Mouse (Mus musculus) midbrain, embryonic 12.5 days (tissue): ENCODE data around the gene Epha3. TPM values are rescaled to one million over a fixed set of nuclear protein-coding genes. Genes with fewer than 3 reads are reported as not detected.

Experiments
- ATAC-seq: fragments of 200-750 bp; cut with Nextera tagmentation; 2 replicates; pipeline ENCODE4 v1.8.0; 2017; ENCODE audit warnings: low read depth, moderate TSS enrichment, moderate library complexity; ENCODE audit not compliant: low FRiP score
- H3K27ac ChIP-seq: fragments of 300-500 bp; sonication (generic); replicated peaks from 2 replicates; pipeline ENCODE4 v1.5.1; 2016; ENCODE audit warnings: mild to moderate bottlenecking
- H3K27me3 ChIP-seq: fragments of 300-500 bp; sonication (generic); 2 replicates; pipeline ENCODE4 v1.6.1; 2016; ENCODE audit warnings: mild to moderate bottlenecking
- H3K36me3 ChIP-seq: fragments of 300-500 bp; sonication (generic); 2 replicates; pipeline ENCODE4 v1.6.1; 2016
- H3K4me1 ChIP-seq: fragments of 300-500 bp; sonication (generic); 2 replicates; pipeline ENCODE4 v1.6.1; 2016
- H3K4me2 ChIP-seq: fragments of 300-500 bp; sonication (generic); replicated peaks from 2 replicates; pipeline ENCODE4 v1.6.1; 2016; ENCODE audit warnings: mild to moderate bottlenecking, moderate library complexity
- H3K4me3 ChIP-seq: fragments of 300-500 bp; sonication (generic); 2 replicates; pipeline ENCODE4 v1.5.1; 2016; ENCODE audit warnings: mild to moderate bottlenecking
- H3K9ac ChIP-seq: fragments of 300-500 bp; sonication (generic); replicated peaks from 2 replicates; pipeline ENCODE4 v1.6.1; 2016; ENCODE audit warnings: mild to moderate bottlenecking, moderate library complexity
- H3K9me3 ChIP-seq: fragments of 300-500 bp; sonication (generic); 2 replicates; pipeline ENCODE4 v1.6.1; 2016; ENCODE audit warnings: mild to moderate bottlenecking
- WGBS: fragments of 180-500 bp; shearing (Covaris S2); methylation state at CpG from one replicate; pipeline ENCODE4 v1.1.7; 2016; 5-methylcytosine and 5-hydroxymethylcytosine counted together
- polyA plus RNA-seq: library from polyadenylated mRNA; unstranded; fragments of >200 nt; fragmentation: Nextera tagmentation; extraction: Ambion mirVana; gene quantifications from 2 replicates; pipeline ENCODE4 v1.2.1, GENCODE M21; 2016

The Epha3 gene
- polyA plus RNA-seq, result 36.4 and 36.7 TPM in 2 replicates

GRCm38 (mm10) chr16:63863913-63864330, at the start of gene Epha3:
Gene Epha3, minus strand, starts transcription at chr16:63864175.
- H3K36me3 ChIP-seq, result no peaks in the 10 kb centered on the region
- peak within 1 kb of the TSS; percentile 93 for H3K4me2 ChIP-seq
- H3K4me1 ChIP-seq, result no peaks in the 10 kb centered on the region
- peaks cover 33% of the 10 kb centered on the region for H3K27me3 ChIP-seq
- ATAC-seq, result peak; percentile 88
- H3K9me3 ChIP-seq, result no peaks in the 10 kb centered on the region
- H3K4me3 ChIP-seq, result peak within 1 kb of the TSS; percentile 58
- WGBS, result 0% methylated on average over 28 of the region's 28 CpGs
- H3K27ac ChIP-seq, result peak within 1 kb of the TSS; percentile 73
- peak within 1 kb of the TSS; percentile 52 for H3K9ac ChIP-seq

GRCm38 (mm10) chr16:63903425-63903824, 39.5 kb upstream of the Epha3 start:
- 0 out of 2 replicates have a peak, but pooled peaks have one; percentile 47 for ATAC-seq
- Histone ChIP-seq H3K9me3 (no peaks in the 10 kb centered on the region), H3K4me1 (no peaks in the 10 kb centered on the region), H3K4me2 (peak overlapping the region; percentile 20; the same call in 1 of the 2 replicates), H3K9ac (no peak overlapping the region), H3K27me3 (no peaks in the 10 kb centered on the region), H3K4me3 (no peak overlapping the region), H3K36me3 (no peaks in the 10 kb centered on the region), H3K27ac (no peak overlapping the region)
- WGBS, result 55% methylated on average over 13 of the region's 13 CpGs

- Histone ChIP-seq H3K4me2 (no peak overlapping the region), H3K27ac (no peak overlapping the region), H3K9me3 (no peaks in the 10 kb centered on the region), H3K9ac (no peak overlapping the region), H3K4me1 (no peaks in the 10 kb centered on the region), H3K36me3 (no peaks in the 10 kb centered on the region), H3K4me3 (no peak overlapping the region), H3K27me3 (0 out of 2 replicates have a peak, but pooled peaks cover 2% of the 10 kb centered on the region)
- WGBS, result 92% methylated on average over 1 of the region's 1 CpGs
- ATAC-seq, result no peak
Observed at GRCm38 (mm10) chr16:63881190-63881589, 17.2 kb upstream of the Epha3 start.

- Histone ChIP-seq H3K4me2 (no peak overlapping the region), H3K4me1 (no peaks in the 10 kb centered on the region), H3K4me3 (no peak overlapping the region), H3K36me3 (no peaks in the 10 kb centered on the region), H3K9ac (no peak overlapping the region), H3K9me3 (no peaks in the 10 kb centered on the region), H3K27me3 (peaks cover 13% of the 10 kb centered on the region), H3K27ac (no peak overlapping the region)
- WGBS, result 12% methylated on average over 7 of the region's 7 CpGs
- peak; percentile 66 for ATAC-seq
Observed at GRCm38 (mm10) chr16:63872313-63872712, 8.3 kb upstream of the Epha3 start.

GRCm38 (mm10) chr16:63864463-63864976, 545 bp upstream of the Epha3 start:
- Histone ChIP-seq H3K27ac (no peak overlapping the region), H3K4me3 (peak overlapping the region; percentile 58), H3K36me3 (no peaks in the 10 kb centered on the region), H3K4me1 (no peaks in the 10 kb centered on the region), H3K4me2 (peak overlapping the region; percentile 93), H3K9ac (peak overlapping the region; percentile 52; the same call in 1 of the 2 replicates), H3K9me3 (no peaks in the 10 kb centered on the region), H3K27me3 (peaks cover 36% of the 10 kb centered on the region)
- WGBS, result 28% methylated on average over 7 of the region's 7 CpGs
- 0 out of 2 replicates have a peak, but pooled peaks have one; percentile 38 for ATAC-seq

- 0 out of 2 replicates have a peak overlapping the region, but pooled peaks have one; percentile 30 for H3K27ac ChIP-seq
- peak overlapping the region; percentile 58 for H3K4me3 ChIP-seq
- H3K9ac ChIP-seq, result peak overlapping the region; percentile 43; the same call in 1 of the 2 replicates
- H3K4me1 ChIP-seq, result no peaks in the 10 kb centered on the region
- 0% methylated on average over 12 of the region's 12 CpGs for WGBS
- no peaks in the 10 kb centered on the region for H3K36me3 ChIP-seq
- no peaks in the 10 kb centered on the region for H3K9me3 ChIP-seq
- peak overlapping the region; percentile 93 for H3K4me2 ChIP-seq
- peak; percentile 45 for ATAC-seq
- H3K27me3 ChIP-seq, result peaks cover 27% of the 10 kb centered on the region
Observed at GRCm38 (mm10) chr16:63863181-63863580, 794 bp downstream of the Epha3 start.

- H3K36me3 ChIP-seq, result no peaks in the 10 kb centered on the region
- H3K9ac ChIP-seq, result peak overlapping the region; percentile 70
- peak; percentile 50 for ATAC-seq
- H3K27ac ChIP-seq, result peak overlapping the region; percentile 76
- peaks cover 12% of the 10 kb centered on the region for H3K27me3 ChIP-seq
- peaks cover 8% of the 10 kb centered on the region for H3K4me1 ChIP-seq
- no peaks in the 10 kb centered on the region for H3K9me3 ChIP-seq
- H3K4me3 ChIP-seq, result peak overlapping the region; percentile 63
- H3K4me2 ChIP-seq, result peak overlapping the region; percentile 75
- 2% methylated on average over 11 of the region's 11 CpGs for WGBS
Observed at GRCm38 (mm10) chr16:63857561-63857960, 6.4 kb downstream of the Epha3 start.

GRCm38 (mm10) chr16:63856658-63857552, 7.1 kb downstream of the Epha3 start:
- WGBS, result 2% methylated on average over 33 of the region's 33 CpGs
- peak overlapping the region; percentile 63 for H3K4me3 ChIP-seq
- H3K36me3 ChIP-seq, result no peaks in the 10 kb centered on the region
- H3K4me1 ChIP-seq, result peaks cover 8% of the 10 kb centered on the region
- peak; percentile 87 for ATAC-seq
- peak overlapping the region; percentile 76 for H3K27ac ChIP-seq
- peak overlapping the region; percentile 70 for H3K9ac ChIP-seq
- peak overlapping the region; percentile 75 for H3K4me2 ChIP-seq
- no peaks in the 10 kb centered on the region for H3K9me3 ChIP-seq
- peaks cover 11% of the 10 kb centered on the region for H3K27me3 ChIP-seq

- H3K36me3 ChIP-seq, result no peaks in the 10 kb centered on the region
- no peak overlapping the region for H3K4me2 ChIP-seq
- no peak overlapping the region for H3K27ac ChIP-seq
- H3K9me3 ChIP-seq, result no peaks in the 10 kb centered on the region
- H3K27me3 ChIP-seq, result no peaks in the 10 kb centered on the region
- no peaks in the 10 kb centered on the region for H3K4me1 ChIP-seq
- ATAC-seq, result no peak
- H3K4me3 ChIP-seq, result no peak overlapping the region
- 87% methylated on average over 3 of the region's 3 CpGs for WGBS
- no peak overlapping the region for H3K9ac ChIP-seq
Observed at GRCm38 (mm10) chr16:63850297-63850696, 13.7 kb downstream of the Epha3 start.

GRCm38 (mm10) chr16:63842911-63843310, 21.1 kb downstream of the Epha3 start:
- Histone ChIP-seq H3K27me3 (no peaks in the 10 kb centered on the region), H3K9me3 (no peaks in the 10 kb centered on the region), H3K27ac (no peak overlapping the region), H3K36me3 (no peaks in the 10 kb centered on the region), H3K4me1 (no peaks in the 10 kb centered on the region), H3K9ac (no peak overlapping the region), H3K4me2 (no peak overlapping the region), H3K4me3 (no peak overlapping the region)
- no peak for ATAC-seq
- WGBS, result 94% methylated on average over 2 of the region's 2 CpGs

- no peaks in the 10 kb centered on the region for H3K4me1 ChIP-seq
- no peak overlapping the region for H3K4me2 ChIP-seq
- H3K4me3 ChIP-seq, result no peak overlapping the region
- H3K9me3 ChIP-seq, result no peaks in the 10 kb centered on the region
- ATAC-seq, result no peak
- H3K27ac ChIP-seq, result no peak overlapping the region
- H3K9ac ChIP-seq, result no peak overlapping the region
- H3K36me3 ChIP-seq, result no peaks in the 10 kb centered on the region
- H3K27me3 ChIP-seq, result no peaks in the 10 kb centered on the region
Observed at GRCm38 (mm10) chr16:63837466-63837865, 26.5 kb downstream of the Epha3 start.

- Histone ChIP-seq H3K36me3 (no peaks in the 10 kb centered on the region), H3K4me3 (no peak overlapping the region), H3K9me3 (no peaks in the 10 kb centered on the region), H3K27ac (no peak overlapping the region), H3K4me1 (peaks cover 10% of the 10 kb centered on the region), H3K9ac (no peak overlapping the region), H3K4me2 (no peak overlapping the region), H3K27me3 (no peaks in the 10 kb centered on the region)
- no peak for ATAC-seq
- WGBS, result 39% methylated on average over 2 of the region's 2 CpGs
Observed at GRCm38 (mm10) chr16:63821164-63821563, 42.8 kb downstream of the Epha3 start.
